Mouse (Mus musculus) heart, postnatal 10 days (tissue): ENCODE data around the gene Ubxn1. TPM values are rescaled to one million over a fixed set of nuclear protein-coding genes. Genes with fewer than 3 reads are reported as not detected.
"Not testable (repeated sequence)": the region's sequence is repeated elsewhere in the genome, so short reads cannot be mapped to it uniquely, and the experiment has no call there.

ENCODE experiments used
- DNase-seq, 2 experiments: peaks; one replicate each; pipeline ENCODE4 v3.0.0; 2021
- intact Hi-C: fragments of 180-260 bp; cut with DNase I; formaldehyde crosslinking; loops from one replicate; pipeline ENCODE4 v1.15.1; 2025
- total RNA-seq, 2 experiments: library from RNA; stranded (reverse); gene quantifications; 2 replicates each; pipeline ENCODE4 v1.2.3; 2021

Gene Ubxn1
- total RNA-seq, 2 experiments from 2014 or later, result 123 to 126 TPM

DNA sequence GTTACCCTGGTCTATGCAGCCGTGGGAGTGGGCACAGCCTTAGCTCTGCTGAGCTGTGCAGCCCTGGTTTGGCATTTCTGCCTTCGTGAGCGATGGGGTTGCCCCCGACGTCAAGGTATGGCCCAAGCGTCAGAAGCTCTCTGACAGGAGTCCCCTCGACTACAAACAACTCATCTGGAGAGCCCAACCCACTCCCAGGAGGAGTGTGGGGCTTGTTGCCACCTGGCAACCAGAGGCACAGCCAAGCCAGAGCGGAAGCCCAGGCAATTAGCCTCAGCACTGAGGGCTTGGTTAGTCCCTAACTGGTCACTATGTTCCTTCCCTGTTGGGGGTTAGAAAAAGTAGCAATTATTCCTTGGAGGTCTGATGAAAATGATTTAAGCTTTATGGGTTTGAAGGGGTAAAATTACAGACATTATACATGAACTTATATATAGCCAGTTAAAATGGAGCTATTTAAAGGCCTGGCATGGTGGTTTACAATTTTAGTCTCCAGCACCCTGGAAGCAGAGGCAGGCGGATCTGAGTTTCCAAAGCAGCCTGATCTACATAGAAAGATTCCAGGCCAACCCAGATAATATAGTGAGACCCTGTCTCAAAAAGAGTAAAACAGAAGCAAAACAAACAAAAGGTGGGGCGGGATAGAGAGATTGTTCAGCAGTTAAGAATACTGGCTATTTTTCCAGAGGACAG, 18.9 kb upstream of the Ubxn1 start:
- DNase-seq, result no peak
- intact Hi-C loops, result no loop called here

DNA sequence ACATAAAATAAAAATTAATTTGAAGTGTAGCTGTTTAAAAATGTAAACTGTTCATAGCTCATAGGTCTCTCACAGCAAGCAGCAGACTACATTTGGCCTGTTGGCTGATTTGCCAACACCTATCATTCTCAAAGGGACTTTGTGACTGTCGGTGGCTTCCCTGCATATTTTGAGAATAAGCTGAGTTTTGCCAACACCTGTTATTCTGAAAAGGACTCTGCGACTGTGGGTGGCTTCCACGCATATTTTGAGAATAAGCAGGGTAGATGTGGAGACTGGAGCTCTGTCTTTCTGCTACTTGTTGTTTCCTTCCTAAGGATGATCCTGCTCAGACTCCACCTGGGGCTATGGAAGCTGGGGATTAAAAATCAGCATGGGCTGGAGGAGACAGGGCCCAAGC, 18.2 kb upstream of the Ubxn1 start:
- DNase-seq, result no peak
- intact Hi-C loops, result no loop called here

DNA sequence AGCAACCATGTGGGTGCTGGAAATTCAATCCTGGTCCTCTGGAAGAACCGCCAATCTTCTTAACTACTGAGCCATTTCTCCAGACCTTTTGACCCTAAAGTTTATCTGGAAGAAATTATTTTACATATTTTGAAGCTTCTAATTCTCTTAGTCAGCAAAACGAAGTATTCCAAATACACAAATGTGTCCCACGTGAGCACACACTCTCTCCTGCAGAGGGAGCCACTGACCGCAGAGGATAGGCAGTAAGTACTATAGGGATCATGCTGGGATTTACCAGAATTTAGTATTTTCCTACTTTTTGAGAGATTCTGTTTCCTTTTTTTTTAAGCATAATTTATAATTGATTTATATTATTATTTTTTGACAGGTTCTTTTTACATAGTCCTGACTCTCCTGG, 13.6 kb upstream of the Ubxn1 start:
- DNase-seq, result peak; percentile 50 to 69
- intact Hi-C loops, result loop anchor here (2.0 kb wide), 1 partner anchor 253 kb away; no protein-coding TSS in a partner anchor

DNA sequence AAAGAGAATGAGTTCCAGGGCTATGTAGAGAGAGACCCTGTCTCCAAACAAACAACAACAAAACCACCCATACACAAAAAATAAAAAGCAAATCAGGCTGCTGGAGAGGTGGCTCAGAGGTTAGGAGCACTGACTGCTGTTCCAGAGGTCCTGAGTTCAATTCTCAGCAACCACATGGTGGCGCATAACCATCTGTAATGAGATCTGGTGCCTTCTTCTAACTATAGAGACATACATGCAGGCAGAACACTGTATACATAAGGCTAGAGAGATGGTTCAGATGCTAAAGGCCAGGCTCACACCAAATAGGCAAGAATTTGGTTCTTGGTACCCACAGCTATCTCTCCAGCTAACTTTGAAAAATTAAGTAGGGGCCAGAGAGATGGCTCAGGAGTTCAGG, 12.3 kb upstream of the Ubxn1 start:
- intact Hi-C loops, result loop anchor here (2.0 kb wide), 1 partner anchor 252 kb away; no protein-coding TSS in a partner anchor
- DNase-seq, result no peak

DNA sequence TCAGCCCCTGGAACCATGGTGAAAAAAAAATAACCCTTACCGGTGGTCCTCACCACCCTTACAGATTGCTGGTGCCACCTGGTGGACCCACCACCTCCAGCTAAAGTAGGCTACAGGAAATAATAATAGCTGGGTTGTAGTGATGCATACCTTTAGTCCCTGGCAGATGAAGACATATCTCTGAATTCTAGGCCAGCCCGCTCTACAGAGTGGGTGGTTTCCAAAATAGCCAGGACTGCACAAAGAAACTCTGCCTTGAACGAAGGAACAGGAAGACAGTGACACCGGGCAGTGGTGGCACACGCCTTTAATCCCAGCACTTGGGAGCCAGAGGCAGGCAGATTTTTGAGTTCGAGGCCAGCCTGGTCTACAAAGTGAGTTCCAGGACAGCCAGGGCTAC, 7.0 kb upstream of the Ubxn1 start:
- no peak for DNase-seq
- intact Hi-C loops, result no loop called here

DNA sequence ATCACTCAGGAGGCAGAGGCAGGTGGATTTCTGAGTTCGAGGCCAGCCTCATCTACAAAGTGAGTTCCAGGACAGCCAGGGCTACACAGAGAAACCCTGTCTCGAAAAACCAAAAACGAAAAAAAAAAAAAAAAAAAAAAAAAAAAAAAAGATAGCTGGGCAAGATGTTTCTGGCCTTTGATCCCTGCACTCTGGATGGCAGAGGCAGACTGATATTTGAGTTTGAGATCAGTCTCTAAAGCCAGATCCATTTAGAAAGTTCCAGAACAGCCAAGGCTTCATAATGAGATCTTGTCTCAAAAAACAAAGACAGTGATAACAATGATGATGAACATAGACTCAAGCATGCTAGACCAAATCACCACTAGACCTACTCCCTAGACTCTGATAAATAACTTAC, 915 bp upstream of the Ubxn1 start:
- intact Hi-C loops, DNase-seq: not testable (repeated sequence)

DNA sequence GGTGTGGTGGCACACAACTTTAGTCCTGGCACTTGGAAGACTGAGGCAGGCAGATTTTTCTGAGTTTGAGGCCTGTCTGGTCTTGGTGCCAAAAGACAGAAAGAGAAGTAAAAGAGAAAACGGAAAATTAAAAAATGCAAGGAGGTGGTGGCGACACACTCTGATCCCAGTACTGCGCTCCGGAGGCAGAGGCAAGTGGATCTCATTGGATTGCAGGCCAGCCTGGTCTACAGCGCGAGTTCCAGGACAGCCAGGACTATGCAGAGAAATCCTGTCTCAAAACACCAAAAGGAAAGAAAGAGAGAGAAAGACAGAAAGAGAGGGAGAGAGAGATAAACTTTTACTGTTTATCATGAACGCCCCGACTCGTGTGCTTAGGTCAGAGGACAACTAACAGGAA, 458 bp upstream of the Ubxn1 start:
- intact Hi-C loops, result no loop called here
- no peak for DNase-seq

DNA sequence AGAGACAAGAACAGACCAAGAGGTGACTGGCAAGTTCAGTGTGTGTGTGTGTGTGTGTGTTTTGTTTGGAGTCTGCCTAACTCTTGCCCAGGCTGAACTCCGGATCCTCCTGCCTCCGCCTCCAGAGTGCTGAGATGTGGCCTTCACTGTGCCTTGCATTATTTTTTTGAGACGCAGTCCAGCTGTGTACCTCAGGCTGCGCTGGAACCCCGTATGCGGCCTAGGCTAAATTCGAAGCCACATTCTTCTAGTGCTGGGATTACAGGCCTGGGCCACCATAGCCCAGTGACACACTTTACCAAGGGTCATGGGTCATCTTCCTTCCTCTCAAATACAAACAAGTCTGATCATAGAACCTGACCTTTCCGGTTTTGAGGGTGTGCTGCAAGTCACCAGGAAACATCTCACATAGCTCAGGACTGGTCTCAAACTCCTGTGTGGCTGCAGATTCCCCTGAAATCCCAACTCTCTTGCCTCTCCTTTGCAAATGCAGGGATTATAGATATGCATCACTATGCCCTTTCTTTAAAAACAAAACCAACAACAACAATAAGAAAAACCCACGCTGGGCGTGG, 1.1 kb downstream of the Ubxn1 start:
- intact Hi-C loops, result no loop called here
- DNase-seq, result no peak

DNA sequence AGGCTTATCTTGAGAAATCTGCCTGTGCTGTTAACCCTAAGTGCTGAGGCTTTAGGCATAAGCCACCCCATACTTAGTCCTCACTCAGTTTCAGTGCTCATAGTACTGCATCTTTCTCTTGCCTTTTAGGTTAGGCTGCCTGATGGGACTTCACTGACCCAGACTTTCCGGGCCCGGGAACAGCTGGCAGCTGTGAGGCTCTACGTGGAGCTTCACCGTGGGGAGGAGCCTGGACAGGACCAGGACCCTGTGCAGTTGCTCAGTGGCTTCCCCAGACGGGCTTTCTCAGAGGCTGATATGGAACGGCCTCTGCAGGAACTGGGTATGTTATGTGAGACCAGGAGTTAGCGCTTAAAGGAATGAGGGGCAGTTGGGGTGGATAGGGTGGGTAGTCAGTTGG, 3.7 kb downstream of the Ubxn1 start:
- intact Hi-C loops, result no loop called here
- DNase-seq, result no peak

DNA sequence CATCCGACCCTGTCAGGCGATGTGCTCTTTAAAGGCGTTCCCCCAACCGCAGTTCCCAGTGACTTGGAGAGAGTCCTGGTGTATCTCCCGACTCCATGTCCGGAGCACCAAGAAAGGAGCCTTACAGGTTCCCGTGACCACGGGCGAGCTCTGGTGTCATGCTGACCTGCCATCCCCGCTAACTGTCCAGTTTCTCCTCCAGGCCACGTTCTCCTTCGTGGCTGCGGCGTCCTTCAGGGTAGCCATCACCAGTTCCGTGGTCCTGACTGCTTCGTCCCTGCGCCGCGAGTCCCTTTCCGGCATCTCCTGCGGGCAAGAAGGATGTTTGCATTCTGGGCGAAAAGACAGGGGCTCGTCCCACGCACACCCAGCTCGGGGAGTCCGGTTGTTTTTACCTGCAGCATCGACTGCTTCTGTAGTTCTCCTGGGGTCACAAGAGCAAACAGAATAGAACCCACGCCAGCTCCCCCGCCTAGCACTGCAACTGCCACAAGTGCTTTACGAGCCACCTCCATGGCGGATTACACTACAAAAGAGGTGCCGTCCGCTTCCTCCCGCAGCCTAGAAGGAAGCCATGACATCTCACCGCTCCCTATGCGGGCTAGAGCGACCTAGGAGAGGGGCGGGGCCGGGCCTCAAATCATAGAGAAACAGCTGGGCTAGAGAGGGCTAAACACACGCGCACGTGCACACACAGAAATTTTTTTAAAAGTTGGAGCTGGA, 9.2 kb downstream of the Ubxn1 start, which contains the start of gene Uqcc3:
TSS of gene Uqcc3 (minus strand) at position 613 of the 723 bp plus-strand sequence.
- intact Hi-C loops, result no loop called here
- peak; percentile 92 to 94 for DNase-seq

DNA sequence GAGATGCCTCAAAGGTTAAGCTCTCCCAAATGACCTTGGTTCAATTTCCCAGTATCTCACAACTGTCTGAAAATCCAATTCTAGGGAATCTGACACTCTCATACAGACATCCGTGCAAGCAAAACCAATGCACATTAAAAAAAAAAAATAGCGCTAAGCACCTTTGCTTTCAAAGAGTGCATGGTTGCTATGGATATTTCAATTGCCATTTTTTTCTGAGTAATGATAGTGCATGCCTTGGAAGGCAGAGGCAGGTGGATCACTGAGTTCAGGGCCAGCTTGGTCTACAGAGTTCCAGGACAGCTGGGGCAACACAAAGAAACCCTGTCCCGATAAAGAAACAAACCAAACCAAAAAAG, 9.7 kb downstream of the Ubxn1 start:
- intact Hi-C loops, result no loop called here
- DNase-seq, result no peak

DNA sequence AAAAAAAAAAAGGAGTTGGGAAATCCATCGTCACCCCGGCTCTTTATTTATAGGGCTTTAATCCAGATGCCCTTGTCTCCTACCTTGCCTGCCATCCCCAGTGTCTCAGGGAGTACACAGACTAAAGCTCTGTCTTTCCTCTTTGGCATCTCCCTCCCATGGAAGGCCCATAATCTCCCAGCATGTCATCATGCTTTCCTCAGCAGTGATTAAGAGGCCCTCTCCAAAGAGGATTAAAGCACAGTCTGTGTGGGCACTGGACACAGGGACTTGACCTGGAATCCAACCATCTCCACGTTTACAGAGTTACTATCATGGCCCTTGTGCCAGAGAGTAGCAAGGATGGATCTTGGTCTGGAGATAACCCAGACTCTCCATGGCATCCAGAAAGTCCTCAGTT, 12.3 kb downstream of the Ubxn1 start, which contains the start of the genes Lbhd1 and Gm49403:
TSS of gene Lbhd1 (plus strand) at position 117 of the 400 bp plus-strand sequence.
TSS of gene Gm49403 (plus strand) at position 315 of the 400 bp plus-strand sequence.
- intact Hi-C loops, result no loop called here
- DNase-seq, result no peak

DNA sequence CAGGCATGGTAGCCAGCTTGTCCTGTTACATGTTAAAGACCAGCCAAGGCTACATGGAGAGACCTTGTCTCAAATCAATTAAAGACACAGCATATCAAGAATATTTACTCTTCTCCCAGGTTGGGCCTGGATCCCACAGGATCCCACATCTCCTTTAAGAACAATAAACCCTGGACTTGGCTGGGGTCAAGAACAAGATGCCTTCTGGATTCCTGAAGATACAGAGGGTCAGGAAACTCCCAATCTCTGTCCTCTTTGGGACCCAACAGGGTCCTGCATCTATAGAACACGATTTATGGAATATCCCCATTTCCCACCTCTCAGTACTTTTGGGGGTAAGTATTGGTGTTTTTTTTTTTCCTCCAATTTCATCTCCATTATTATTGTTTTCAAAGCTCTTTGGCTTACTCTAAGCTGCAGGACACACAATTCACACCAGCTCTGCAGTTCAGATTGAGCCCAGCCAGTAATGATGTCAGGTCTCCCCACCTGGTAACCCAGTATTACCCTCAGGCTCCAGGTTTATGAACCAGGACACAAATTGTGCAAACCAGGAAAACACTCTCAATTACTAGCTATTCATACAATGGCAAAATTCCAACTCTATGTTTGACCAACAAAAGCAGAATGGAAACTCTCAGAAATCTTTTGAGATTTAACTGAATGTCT, 15.8 kb downstream of the Ubxn1 start:
- intact Hi-C loops, result no loop called here
- no peak for DNase-seq

DNA sequence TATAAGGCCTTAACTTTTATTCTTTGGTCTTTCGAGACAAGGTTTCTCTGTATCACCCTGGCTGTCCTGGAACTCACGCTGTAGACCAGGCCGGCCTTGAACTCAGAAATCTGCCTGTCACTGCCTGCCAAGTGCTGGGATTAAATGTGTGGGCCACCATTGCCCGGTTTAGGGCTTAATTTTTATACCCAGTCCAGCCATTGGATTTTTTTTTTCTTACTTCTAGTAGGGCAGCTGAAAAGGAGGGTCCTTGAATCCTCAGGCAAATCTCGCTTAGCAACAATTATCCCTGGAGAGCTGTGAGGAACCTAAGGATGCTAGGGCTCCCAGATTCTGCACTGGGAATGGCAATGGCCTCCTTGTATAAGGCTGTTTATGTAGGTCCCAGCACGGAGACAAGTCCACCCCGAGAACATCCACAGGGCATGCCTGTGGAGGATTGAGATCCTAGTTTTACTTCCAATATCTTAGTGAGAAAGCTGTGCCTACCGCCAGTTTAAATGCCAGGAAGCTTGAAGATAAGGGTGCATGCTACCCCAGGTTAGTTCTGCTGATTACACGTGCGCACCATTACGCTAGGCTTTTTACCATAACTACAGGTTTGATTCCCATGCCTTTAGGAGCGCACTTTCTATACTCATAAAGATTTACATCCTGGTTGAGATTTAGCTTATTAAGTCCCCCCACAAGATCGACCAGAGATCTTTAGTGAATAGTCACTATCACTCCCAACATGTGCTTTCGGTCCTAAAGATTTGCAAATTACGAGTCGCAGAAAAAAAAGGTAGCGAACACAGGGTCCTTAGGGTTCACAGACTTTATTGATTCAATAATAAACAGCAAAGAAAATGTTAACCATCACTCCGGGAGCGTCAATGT, 16.5 kb downstream of the Ubxn1 start:
- intact Hi-C loops, result no loop called here
- no peak for DNase-seq

DNA sequence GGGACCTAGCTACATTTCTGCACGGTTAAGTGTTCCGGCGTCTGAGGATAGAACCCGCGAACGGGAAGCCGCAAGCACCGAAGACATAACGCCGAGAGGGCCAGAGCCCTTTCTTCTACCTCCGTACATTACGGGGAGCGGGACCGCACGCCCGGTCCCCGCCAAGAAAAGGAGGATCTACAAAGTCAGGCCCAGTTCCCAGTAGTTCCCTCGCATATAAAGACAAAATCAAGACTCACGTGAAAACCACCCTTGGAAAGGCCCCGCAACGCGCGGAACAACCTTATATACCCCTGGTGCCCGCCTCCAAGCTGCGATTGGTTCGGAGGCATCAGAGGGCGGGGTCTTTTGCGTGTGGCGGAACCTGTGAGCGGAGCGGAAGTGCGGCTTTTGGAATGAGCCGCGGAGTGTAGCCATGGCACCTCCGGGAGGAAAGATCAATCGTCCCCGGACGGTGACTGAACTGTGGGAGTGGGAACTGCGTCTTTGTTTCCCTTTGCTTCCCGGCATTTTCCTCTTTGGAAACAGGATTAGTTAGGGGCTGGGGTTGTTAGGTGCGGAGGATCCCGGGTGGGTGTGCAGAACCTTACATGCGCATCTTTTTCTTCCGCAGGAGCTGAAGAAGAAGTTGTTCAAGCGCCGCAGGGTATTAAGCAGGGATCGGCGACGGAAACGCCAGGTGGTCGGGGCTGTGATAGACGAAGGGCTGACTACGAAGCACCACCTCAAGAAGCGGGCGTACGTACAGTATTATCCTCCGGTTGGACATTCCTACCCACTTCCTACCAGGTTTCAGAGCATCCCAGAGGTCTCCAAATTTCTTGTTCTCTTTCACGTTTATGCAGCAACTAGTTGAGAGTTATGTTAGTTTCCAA, 17.5 kb downstream of the Ubxn1 start, which contains the start of the genes 1810009A15Rik and Gm49416:
TSS of gene 1810009A15Rik (plus strand) at position 343 of the 875 bp plus-strand sequence.
TSS of gene Gm49416 (plus strand) at position 416 of the 875 bp plus-strand sequence.
- intact Hi-C loops, result no loop called here
- DNase-seq, result peak; percentile 96 to 97

DNA sequence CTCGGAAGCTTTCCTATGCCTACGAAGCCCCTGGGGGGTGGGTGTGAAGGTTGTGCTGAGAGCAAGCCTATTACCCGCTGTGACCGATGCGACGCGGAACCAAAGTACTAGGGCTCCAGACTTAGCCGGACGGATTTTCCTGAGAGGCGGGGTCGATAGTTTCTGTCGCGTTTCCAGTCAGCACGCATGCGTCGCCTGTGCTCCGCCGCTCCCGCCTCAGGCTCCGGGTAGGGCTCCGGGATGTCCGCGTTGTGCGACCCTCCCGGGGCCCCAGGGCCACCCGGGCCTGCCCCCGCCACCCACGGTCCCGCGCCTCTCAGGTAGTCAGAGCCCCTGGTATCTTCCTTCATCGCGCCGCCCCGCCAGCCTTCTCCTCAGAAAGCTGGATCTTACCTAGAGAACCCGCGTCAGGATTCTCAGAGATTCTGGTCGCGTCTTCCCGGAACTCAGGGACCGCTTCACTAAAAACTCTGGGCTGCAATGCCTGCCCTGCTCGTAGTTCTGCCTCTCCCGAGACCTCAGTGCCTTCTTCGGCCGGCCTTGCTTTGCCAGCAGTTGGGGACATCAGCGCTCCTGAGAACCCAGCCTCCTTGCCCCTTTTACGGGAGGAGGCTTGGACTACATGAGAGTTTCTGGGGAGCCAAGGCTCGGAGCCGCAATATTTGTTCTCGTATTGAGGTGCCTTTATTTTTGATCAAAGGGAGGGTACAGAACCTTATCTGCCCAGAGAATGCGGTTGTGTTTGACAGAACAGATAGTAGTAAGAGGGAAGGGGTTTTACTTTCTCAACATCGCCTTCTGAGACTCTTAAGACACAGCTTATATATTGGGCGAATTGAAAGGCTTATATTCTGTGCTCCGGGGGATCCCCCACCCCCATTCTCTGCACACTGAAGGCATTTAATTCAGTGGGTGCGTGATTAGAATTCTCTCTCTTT, 21.8 kb downstream of the Ubxn1 start, which contains the start of gene Ints5:
TSS of gene Ints5 (plus strand) at position 177 of the 938 bp plus-strand sequence.
- DNase-seq, result peak; percentile 91 to 92
- intact Hi-C loops, result no loop called here

DNA sequence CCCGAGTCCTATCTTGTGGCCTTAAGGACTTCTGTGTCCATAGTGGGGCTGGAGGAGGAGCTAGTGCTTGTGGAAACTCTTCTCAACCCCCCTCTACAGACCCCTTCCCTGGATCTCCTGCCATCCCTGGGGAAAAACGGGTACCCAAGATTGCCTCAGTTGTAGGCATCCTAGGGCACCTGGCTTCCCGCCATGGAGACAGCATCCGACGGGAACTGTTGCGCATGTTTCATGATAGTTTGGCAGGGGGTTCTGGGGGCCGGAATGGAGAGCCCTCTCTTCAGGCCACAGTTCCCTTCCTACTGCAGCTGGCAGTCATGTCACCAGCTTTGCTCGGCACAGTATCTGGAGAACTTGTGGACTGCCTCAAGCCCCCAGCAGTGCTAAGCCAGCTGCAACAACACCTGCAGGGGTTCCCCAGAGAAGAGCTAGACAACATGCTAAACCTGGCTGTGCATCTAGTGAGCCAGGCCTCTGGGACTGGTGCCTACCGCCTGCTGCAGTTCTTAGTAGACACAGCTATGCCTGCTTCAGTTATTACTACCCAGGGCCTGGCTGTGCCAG, 24.2 kb downstream of the Ubxn1 start:
- no peak for DNase-seq
- intact Hi-C loops, result no loop called here
